Comparison of ENCODE assay signal across 13 mouse cellular contexts in genomic region chr14:50997088-50997487, GRCm38 (mm10). TPM values are rescaled to one million over a fixed set of nuclear protein-coding genes. Genes with fewer than 3 reads are reported as not detected.
DNase-seq lines count a peak whose midpoint lies in the region; ATAC-seq lines count a peak whose summit lies in the region.
"Had no signal": no experiment of that assay in that cellular context is flagged by ENCODE, and none has a peak within 500 bp of the region (broad histone marks: within the 10 kb centered on the region; RNA-seq: fewer than 3 reads in every experiment).

No protein-coding gene starts in this region.

- DNase-seq in layer of hippocampus, adult 11-12 months (ENCODE audit: low spot score): peak; percentile 9
- DNase-seq in layer of hippocampus, postnatal 14 days (ENCODE audit: low spot score in 2 of 2): no peak
- DNase-seq in lung, postnatal 25 days (ENCODE audit: low spot score): peak; percentile 26
- no peak for DNase-seq in lung, postnatal 10 days
- peak; percentile 22 for DNase-seq in naive thymus-derived CD4-positive, alpha-beta T cell, adult 2 months (ENCODE audit: low read depth)
- no peak for DNase-seq in right cerebral cortex, adult 18-20 months
- DNase-seq: adrenal gland, postnatal 10 days; kidney, adult 2 months; right cerebral cortex, postnatal 4 days had no signal

- ATAC-seq in granulocyte monocyte progenitor cell, adult 5-6 weeks (replicated peaks; ENCODE audit: poor library complexity, severe bottlenecking): peak; percentile 96
- ATAC-seq: forebrain, embryonic 14.5 days had no signal

RNA-seq across cellular contexts. Expression of gene Rnase10, which starts 10.5 kb away (rescaled TPM):
- total RNA-seq in layer of hippocampus, postnatal 14 days (2021): under 1 TPM; 0.24 to 0.35 TPM
- total RNA-seq in granulocyte monocyte progenitor cell, adult 5-6 weeks (2014; fragmentation: Nextera tagmentation): not detected in 2 replicates
- 2.5 and 3.2 TPM in 2 replicates for total RNA-seq in granulocyte monocyte progenitor cell, adult 5-6 weeks (2017)
- total RNA-seq: gastrocnemius, adult 8-10 months had no signal

RNA-seq across cellular contexts. Expression of gene Pnp2, which starts 41.3 kb away (rescaled TPM):
- under 1 TPM; 0.52 to 0.92 TPM for total RNA-seq in layer of hippocampus, postnatal 14 days (2021)
- 5.4 and 16.2 TPM in 2 replicates for total RNA-seq in granulocyte monocyte progenitor cell, adult 5-6 weeks (2014; fragmentation: Nextera tagmentation)
- 4.3 and 5.3 TPM in 2 replicates for total RNA-seq in granulocyte monocyte progenitor cell, adult 5-6 weeks (2017)

RNA-seq across cellular contexts. Expression of gene Rnase9, which starts 44.6 kb away (rescaled TPM):
- not detected for total RNA-seq in layer of hippocampus, postnatal 14 days (2021)
- total RNA-seq in granulocyte monocyte progenitor cell, adult 5-6 weeks (2014; fragmentation: Nextera tagmentation): not detected in 2 replicates
- not detected in 2 replicates for total RNA-seq in granulocyte monocyte progenitor cell, adult 5-6 weeks (2017)
- total RNA-seq: adrenal gland, postnatal 10 days; gastrocnemius, adult 8-10 months; layer of hippocampus, adult 8-10 months had no signal

RNA-seq across cellular contexts. Expression of gene Gm49342, which starts 52.8 kb away (rescaled TPM):
- 10 to 100 TPM; 11.5 to 20.3 TPM for total RNA-seq in layer of hippocampus, postnatal 14 days (2021)
- total RNA-seq in granulocyte monocyte progenitor cell, adult 5-6 weeks (2014; fragmentation: Nextera tagmentation): not detected in 2 replicates
- 68.4 TPM in 1 of 2 replicates, not detected in the other for total RNA-seq in granulocyte monocyte progenitor cell, adult 5-6 weeks (2017)

RNA-seq across cellular contexts. Expression of gene Rnase11, which starts 52.9 kb away (rescaled TPM):
- total RNA-seq in layer of hippocampus, postnatal 14 days (2021): not detected
- not detected in 2 replicates for total RNA-seq in granulocyte monocyte progenitor cell, adult 5-6 weeks (2014; fragmentation: Nextera tagmentation)
- not detected in 2 replicates for total RNA-seq in granulocyte monocyte progenitor cell, adult 5-6 weeks (2017)
- total RNA-seq: adrenal gland, postnatal 10 days; gastrocnemius, adult 8-10 months; layer of hippocampus, adult 8-10 months had no signal

Comparison
In these comparisons a context has a peak if more than half of its experiments do, and no peak if none do; other contexts are left out.
1. DNase-seq: peak in layer of hippocampus, adult 11-12 months (single experiment), lung, postnatal 25 days (single experiment) and naive thymus-derived CD4-positive, alpha-beta T cell, adult 2 months (single experiment); none in layer of hippocampus, postnatal 14 days (0 of 2), lung, postnatal 10 days (single experiment) and right cerebral cortex, adult 18-20 months (single experiment).